Mouse (Mus musculus): ENCODE data around the gene Glmp.
"Not testable (repeated sequence)": the region's sequence is repeated elsewhere in the genome, so short reads cannot be mapped to it uniquely, and the experiment has no call there.

Glmp gene

GRCm38 (mm10) chr3:88324951-88325405 is at the start of gene Glmp:
Glmp (plus strand) TSS chr3:88325023.
- DNase-seq (ENCODE audit: low read depth, low spot score): peak; percentile 74
- no peaks in the 10 kb centered on the region for H3K27me3 ChIP-seq (ENCODE audit: control insufficient read depth, insufficient read depth, low read length, poor library complexity, severe bottlenecking)
- H3K36me3 ChIP-seq (ENCODE audit: control insufficient read depth, insufficient read depth, low read length, poor library complexity, severe bottlenecking): peaks cover 6% of the 10 kb centered on the region

GRCm38 (mm10) chr3:88276121-88276520 is 48.7 kb upstream of the Glmp start:
- H3K27me3 ChIP-seq (ENCODE audit: control insufficient read depth, insufficient read depth, low read length, poor library complexity, severe bottlenecking): no peaks in the 10 kb centered on the region
- H3K36me3 ChIP-seq (ENCODE audit: control insufficient read depth, insufficient read depth, low read length, poor library complexity, severe bottlenecking): no peaks in the 10 kb centered on the region
- no peak for DNase-seq (ENCODE audit: low read depth, low spot score)

- Histone ChIP-seq H3K36me3 (ENCODE audit: control insufficient read depth, insufficient read depth, low read length, poor library complexity, severe bottlenecking) (no peaks in the 10 kb centered on the region), H3K27me3 (ENCODE audit: control insufficient read depth, insufficient read depth, low read length, poor library complexity, severe bottlenecking) (no peaks in the 10 kb centered on the region)
- DNase-seq (ENCODE audit: low read depth, low spot score): no peak
Measured at GRCm38 (mm10) chr3:88276529-88277143, 48.2 kb upstream of the Glmp start.

- Histone ChIP-seq H3K36me3 (ENCODE audit: control insufficient read depth, insufficient read depth, low read length, poor library complexity, severe bottlenecking) (no peaks in the 10 kb centered on the region), H3K27me3 (ENCODE audit: control insufficient read depth, insufficient read depth, low read length, poor library complexity, severe bottlenecking) (no peaks in the 10 kb centered on the region)
- DNase-seq (ENCODE audit: low read depth, low spot score): no peak
Measured at GRCm38 (mm10) chr3:88280035-88280434, 44.8 kb upstream of the Glmp start.

- H3K27me3 ChIP-seq (ENCODE audit: control insufficient read depth, insufficient read depth, low read length, poor library complexity, severe bottlenecking); DNase-seq (ENCODE audit: low read depth, low spot score); H3K36me3 ChIP-seq (ENCODE audit: control insufficient read depth, insufficient read depth, low read length, poor library complexity, severe bottlenecking): not testable (repeated sequence)
Measured at GRCm38 (mm10) chr3:88281141-88281916, 43.5 kb upstream of the Glmp start.

- H3K36me3 ChIP-seq (ENCODE audit: control insufficient read depth, insufficient read depth, low read length, poor library complexity, severe bottlenecking); DNase-seq (ENCODE audit: low read depth, low spot score); H3K27me3 ChIP-seq (ENCODE audit: control insufficient read depth, insufficient read depth, low read length, poor library complexity, severe bottlenecking): not testable (repeated sequence)
Measured at GRCm38 (mm10) chr3:88284815-88285564, 39.8 kb upstream of the Glmp start.

- not testable (repeated sequence) for DNase-seq (ENCODE audit: low read depth, low spot score); H3K27me3 ChIP-seq (ENCODE audit: control insufficient read depth, insufficient read depth, low read length, poor library complexity, severe bottlenecking); H3K36me3 ChIP-seq (ENCODE audit: control insufficient read depth, insufficient read depth, low read length, poor library complexity, severe bottlenecking)
Measured at GRCm38 (mm10) chr3:88285565-88285895, 39.3 kb upstream of the Glmp start.

GRCm38 (mm10) chr3:88287110-88287509 is 37.7 kb upstream of the Glmp start, which contains the start of gene Gm38392:
Gm38392 (minus strand) TSS chr3:88287210.
- no peaks in the 10 kb centered on the region for H3K36me3 ChIP-seq (ENCODE audit: control insufficient read depth, insufficient read depth, low read length, poor library complexity, severe bottlenecking)
- H3K27me3 ChIP-seq (ENCODE audit: control insufficient read depth, insufficient read depth, low read length, poor library complexity, severe bottlenecking): no peaks in the 10 kb centered on the region
- no peak for DNase-seq (ENCODE audit: low read depth, low spot score)

- H3K36me3 ChIP-seq (ENCODE audit: control insufficient read depth, insufficient read depth, low read length, poor library complexity, severe bottlenecking); H3K27me3 ChIP-seq (ENCODE audit: control insufficient read depth, insufficient read depth, low read length, poor library complexity, severe bottlenecking); DNase-seq (ENCODE audit: low read depth, low spot score): not testable (repeated sequence)
Measured at GRCm38 (mm10) chr3:88288133-88288713, 36.6 kb upstream of the Glmp start.

- peak; percentile 46 for DNase-seq (ENCODE audit: low read depth, low spot score)
- H3K36me3 ChIP-seq (ENCODE audit: control insufficient read depth, insufficient read depth, low read length, poor library complexity, severe bottlenecking): no peaks in the 10 kb centered on the region
- no peaks in the 10 kb centered on the region for H3K27me3 ChIP-seq (ENCODE audit: control insufficient read depth, insufficient read depth, low read length, poor library complexity, severe bottlenecking)
Measured at GRCm38 (mm10) chr3:88291970-88292369, 32.9 kb upstream of the Glmp start.

GRCm38 (mm10) chr3:88295272-88295671 is 29.6 kb upstream of the Glmp start:
- not testable (repeated sequence) for DNase-seq (ENCODE audit: low read depth, low spot score); H3K36me3 ChIP-seq (ENCODE audit: control insufficient read depth, insufficient read depth, low read length, poor library complexity, severe bottlenecking); H3K27me3 ChIP-seq (ENCODE audit: control insufficient read depth, insufficient read depth, low read length, poor library complexity, severe bottlenecking)

- Histone ChIP-seq H3K36me3 (ENCODE audit: control insufficient read depth, insufficient read depth, low read length, poor library complexity, severe bottlenecking) (peaks cover 11% of the 10 kb centered on the region), H3K27me3 (ENCODE audit: control insufficient read depth, insufficient read depth, low read length, poor library complexity, severe bottlenecking) (no peaks in the 10 kb centered on the region)
- DNase-seq (ENCODE audit: low read depth, low spot score): no peak
Measured at GRCm38 (mm10) chr3:88296110-88296560, 28.7 kb upstream of the Glmp start.

GRCm38 (mm10) chr3:88296561-88297318 is 28.1 kb upstream of the Glmp start, which contains the start of the genes Tsacc and Cct3:
Tsacc (minus strand) TSS chr3:88296999.
Cct3 (plus strand) TSS chr3:88297116.
- Histone ChIP-seq H3K36me3 (ENCODE audit: control insufficient read depth, insufficient read depth, low read length, poor library complexity, severe bottlenecking) (peaks cover 12% of the 10 kb centered on the region), H3K27me3 (ENCODE audit: control insufficient read depth, insufficient read depth, low read length, poor library complexity, severe bottlenecking) (no peaks in the 10 kb centered on the region)
- peak; percentile 100 for DNase-seq (ENCODE audit: low read depth, low spot score)

GRCm38 (mm10) chr3:88297321-88297851 is 27.4 kb upstream of the Glmp start:
- H3K27me3 ChIP-seq (ENCODE audit: control insufficient read depth, insufficient read depth, low read length, poor library complexity, severe bottlenecking): no peaks in the 10 kb centered on the region
- H3K36me3 ChIP-seq (ENCODE audit: control insufficient read depth, insufficient read depth, low read length, poor library complexity, severe bottlenecking): peaks cover 12% of the 10 kb centered on the region
- peak; percentile 68 for DNase-seq (ENCODE audit: low read depth, low spot score)
